Mouse (Mus musculus) embryo, embryonic 11 days (tissue): ENCODE measurements around the gene Exoc4.

Source experiments
- DNase-seq: peaks from one replicate; pipeline ENCODE4 v3.0.0-alpha.2; 2015

The Exoc4 gene

DNA sequence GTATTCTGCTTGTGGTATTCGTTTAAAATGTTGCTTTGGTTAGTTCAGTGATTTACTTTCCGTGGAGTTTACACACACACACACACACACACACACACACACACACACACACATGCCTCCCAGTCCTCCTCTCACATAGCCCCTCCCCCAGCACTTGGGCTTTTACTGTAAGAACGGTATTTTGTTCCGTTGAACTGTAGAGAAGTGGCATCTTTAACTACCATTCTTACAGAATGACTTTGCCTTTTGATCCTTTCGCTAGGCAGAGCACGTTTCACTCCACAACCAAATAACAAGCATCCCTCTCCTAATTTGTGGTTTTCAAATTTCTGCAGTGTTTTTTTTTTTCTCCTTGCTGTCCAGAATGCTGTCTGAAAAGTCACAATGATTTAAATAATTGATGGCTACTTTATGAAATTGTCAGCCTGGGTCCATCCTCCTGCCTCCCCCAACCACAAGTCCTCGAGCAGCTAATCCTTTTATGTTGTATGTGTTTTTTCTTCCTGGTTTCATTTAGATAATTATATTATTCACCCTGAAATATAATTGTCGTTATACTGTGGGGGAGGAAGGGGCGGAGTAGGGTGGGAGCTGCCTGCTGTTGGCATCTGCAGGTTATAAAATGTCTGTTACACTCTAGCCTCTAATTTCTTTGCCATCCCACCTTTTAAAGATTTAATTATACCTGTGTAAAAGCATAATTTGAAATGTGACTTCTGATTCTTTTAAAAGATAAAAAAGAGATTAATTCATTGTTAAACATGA, 523.8 kb downstream of the Exoc4 start:
- no peak for DNase-seq

DNA sequence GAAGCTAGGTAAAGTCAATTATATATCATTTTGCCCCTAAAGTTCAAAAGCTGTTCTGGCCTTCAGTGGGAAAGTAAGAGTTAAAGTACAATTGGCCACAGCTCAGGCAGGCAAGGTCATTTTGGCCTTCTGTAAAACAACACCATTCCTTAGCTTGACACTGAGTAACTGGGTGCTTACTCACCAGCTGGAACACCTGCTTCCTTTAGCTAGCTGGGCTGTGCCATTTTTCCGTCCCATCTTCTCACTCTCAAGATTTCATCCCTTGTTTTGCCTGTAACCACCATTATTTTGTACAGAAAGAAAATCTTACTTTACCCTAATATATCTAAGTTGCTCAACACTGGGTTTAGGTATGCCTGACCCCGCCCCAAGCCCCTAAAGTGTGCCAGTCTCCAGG, 543.7 kb downstream of the Exoc4 start:
- DNase-seq: no peak

DNA sequence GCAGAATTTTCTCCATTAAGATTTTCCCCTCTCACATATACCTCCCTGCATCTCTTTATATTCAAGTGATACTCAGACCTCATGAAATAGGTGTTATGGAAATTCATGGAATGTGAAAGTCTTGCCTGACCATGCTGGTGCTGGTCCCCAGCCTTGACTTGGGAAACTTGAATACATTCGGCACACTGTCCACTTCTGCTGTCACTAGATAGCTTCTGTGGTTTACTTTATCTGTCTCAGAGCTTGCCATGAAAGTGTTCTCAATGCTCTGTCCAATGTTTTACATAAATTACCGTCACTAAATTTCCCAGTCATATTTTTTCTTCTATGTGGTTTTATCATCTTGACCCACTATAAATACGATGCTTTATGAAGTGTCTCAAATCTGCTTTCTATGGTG, 552.4 kb downstream of the Exoc4 start:
- no peak for DNase-seq

DNA sequence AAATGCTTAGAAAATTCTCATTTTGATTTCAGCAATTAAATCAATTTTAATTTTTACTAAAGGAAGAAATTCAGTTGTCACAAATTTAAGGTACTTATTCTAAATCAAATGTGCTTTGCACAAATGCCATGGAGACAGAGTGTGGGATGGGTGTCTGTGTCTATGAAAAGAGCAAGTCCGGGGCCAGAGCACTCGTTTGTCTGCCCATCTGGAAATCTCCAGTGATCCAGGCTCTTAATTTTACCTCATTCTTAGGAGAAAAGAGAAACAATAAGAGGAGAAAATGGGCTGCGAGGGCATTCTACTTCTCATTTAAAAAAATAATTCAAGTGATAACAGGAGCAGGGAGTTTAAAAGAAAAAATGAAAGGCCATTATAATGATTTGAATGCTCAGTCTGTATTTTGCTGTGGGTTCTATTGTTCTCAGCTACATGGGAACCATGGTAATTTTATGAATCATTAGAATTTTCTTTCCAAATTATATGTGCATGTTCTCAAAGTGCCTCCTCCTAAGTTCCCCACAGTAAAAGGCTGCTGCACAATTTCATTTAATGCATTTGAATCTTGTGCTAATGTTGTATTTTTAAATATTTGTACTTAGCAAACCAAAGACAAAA, 554.7 kb downstream of the Exoc4 start:
- DNase-seq: peak; percentile 19

DNA sequence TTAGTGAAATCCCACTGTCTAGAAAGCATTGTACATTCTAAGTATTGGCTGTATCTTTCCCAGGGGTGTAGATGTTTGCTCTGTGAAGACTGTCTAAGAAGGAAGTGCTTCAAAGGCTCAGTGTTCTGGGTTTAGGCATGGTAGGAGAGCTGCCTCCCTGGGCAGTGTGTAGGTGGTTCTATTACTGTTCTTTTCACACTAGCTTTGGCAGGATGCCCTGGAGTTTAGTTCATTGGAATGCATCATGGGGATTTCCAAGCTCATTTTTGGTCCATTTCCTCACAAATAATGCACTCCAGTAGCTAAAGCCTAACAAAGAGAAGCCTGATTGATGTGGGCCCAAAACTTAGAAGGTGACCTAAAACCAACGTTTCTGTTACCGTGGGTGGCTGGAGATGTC, 555.9 kb downstream of the Exoc4 start:
- DNase-seq: no peak

DNA sequence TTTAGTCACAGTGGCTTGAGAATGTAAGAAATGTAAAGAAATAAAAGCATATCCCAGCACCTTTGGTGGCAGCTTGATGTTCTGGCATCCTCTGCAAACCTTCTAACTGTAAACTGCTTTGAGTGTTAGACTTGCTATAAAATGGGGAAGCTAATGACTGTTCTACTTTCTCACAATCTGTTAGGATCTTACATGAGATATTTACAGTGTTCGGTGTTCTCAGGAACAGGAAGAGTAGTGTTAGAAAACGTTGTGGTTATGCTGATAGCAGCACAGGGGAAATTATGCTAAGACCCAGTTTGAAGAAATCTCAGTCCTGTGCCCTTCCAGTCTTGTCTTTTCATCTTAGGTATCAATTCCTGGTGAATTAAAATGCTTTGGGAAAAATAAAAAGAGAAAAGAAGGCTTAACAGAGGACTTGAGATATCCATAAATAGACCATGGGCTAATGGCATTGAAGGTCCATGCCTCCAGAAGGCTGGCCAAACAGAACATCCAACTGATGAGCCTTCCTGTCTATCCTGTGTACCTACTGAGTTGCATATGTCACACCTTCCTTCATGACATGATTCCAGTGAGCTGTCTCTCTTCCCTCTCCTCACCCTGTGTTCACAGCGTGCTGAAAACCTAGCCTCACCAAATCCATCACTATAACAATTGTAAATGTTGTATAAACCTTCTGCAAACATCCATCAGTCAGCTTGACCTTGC, 557.3 kb downstream of the Exoc4 start:
- DNase-seq: no peak

DNA sequence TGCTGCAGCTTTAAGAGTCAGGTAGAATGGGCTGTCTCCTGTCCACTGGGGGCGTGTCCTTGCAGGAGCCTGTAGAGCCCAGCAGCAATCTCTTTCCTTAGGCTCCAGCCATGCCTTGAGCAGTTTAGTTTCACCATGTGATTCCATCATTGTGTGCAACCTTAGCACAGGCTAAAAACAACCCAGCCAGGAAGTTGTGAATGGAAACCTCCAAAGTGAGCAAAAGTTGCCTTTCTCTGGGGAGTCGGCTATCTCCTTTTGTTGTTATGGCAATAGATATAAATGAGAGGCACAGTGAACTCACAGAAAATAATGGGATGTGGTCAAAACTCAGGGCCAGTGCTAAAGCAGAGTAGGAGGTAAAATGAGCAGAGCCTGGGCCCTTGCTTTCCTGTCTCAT, 565.5 kb downstream of the Exoc4 start:
- no peak for DNase-seq

DNA sequence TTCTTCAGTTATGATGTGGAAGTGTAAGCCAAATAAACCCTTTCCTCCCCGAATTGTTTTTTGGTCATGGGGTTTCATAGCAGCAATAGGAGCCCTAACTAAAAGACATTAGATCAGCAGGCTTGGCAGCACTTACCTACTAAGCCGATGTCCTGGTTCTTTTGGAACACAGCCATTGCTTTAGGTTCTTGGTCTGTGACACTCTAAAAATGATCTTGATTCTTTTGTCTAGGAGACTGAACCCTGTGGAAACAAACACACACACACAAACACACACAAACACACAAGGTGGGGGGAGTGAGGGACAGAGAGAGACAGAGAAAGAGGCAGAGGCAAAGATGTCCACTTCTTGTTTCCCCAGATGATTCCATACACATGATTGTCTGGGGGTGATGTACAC, 574.3 kb downstream of the Exoc4 start:
- no peak for DNase-seq

DNA sequence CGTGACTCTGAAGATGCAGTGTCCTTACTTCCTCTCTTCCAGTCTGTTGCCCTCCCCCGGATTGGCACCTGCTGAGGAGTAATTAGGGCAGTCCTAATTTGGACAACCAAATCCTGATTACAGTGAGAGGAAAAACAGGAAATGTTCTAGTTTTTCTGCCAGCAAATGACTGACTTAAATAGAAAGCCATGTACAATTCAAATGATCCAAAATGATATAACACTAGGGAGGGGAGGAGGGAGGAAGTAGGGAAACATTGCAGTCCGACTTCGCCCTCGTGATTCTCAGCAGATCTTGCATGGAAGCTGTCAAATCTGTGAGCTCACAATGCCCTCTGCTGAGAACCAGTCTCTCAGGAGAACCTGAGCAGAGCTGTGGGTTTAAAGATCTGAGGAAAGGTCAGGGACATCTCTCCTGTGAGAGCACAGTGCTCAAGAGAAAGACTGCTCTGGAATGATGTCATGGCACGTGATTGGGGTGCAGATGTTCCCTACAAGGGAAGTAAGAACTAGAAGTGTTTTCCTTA, 575.0 kb downstream of the Exoc4 start:
- no peak for DNase-seq

DNA sequence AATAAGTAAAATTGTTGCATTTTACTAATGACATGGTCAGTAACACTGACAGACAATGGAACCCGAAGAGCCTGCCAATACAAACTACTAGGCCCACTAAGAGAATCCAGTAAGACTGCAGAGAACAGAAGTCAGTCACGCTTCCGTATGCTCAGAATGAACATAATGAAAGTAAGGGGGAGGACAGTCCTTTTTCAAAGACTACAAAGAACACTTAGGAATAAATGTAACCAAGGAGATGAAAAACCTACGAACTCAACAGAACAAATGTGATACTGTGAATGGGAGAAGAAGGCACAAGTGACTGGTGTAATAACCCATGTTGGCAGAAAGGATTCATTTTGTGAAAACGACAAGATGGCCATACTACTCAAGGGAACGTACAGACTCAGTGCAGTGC, 579.6 kb downstream of the Exoc4 start:
- no peak for DNase-seq

DNA sequence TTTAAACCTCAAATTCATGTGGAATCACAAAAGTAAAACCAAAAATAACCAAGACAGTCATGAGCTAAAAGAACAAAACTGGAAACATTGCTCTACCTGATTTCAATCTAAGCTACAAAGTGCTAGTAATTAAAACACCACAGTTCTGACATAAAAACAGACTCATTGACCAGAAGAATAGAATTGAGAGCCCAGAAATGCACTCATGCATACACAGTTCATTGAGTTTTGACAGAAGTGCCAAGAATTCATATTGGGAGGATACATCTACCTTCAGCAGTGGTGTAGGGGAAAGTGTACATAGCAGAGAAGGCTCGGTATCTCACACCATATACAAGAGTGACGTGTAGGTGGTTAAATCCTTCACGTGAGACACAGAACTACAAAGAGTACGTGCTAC, 580.4 kb downstream of the Exoc4 start:
- no peak for DNase-seq

DNA sequence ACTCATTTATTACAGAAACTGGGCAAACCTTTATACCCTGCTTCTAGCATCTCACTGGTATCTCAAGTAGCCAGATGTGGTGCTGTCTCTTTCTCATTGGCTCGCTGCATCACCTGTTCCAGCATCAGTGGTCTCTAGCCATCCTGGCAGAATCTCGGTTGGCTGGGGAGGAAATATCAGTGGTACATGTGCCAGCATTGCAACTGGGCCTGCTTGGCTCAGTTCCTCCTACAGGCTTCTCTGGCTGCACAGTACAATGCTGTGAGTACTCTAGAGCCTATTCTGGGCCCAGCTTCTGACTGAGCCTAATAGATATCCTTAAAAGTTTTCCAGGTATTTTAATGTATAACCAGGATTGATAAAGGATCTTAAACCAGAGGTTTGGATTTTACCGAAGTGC, 582.4 kb downstream of the Exoc4 start:
- no peak for DNase-seq

DNA sequence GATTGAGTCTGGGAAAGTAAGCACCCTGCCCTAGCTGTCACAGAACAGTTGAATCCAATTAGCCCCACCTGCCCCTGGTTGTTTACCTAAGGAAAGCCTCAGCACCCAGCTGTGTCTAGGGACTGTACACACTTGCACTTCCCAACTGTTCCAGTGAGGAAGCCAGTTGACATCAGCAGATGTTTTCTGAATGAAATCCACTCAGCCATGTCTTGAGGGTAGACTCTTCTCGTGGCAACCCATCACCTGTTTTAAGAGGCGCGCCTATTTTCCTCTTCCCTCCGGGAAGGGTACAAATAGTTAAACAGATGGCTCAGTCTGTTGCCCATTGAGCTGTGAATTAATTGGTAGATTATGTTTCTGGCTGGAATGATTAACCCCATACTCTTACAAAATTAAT, 584.1 kb downstream of the Exoc4 start:
- DNase-seq: peak; percentile 23

DNA sequence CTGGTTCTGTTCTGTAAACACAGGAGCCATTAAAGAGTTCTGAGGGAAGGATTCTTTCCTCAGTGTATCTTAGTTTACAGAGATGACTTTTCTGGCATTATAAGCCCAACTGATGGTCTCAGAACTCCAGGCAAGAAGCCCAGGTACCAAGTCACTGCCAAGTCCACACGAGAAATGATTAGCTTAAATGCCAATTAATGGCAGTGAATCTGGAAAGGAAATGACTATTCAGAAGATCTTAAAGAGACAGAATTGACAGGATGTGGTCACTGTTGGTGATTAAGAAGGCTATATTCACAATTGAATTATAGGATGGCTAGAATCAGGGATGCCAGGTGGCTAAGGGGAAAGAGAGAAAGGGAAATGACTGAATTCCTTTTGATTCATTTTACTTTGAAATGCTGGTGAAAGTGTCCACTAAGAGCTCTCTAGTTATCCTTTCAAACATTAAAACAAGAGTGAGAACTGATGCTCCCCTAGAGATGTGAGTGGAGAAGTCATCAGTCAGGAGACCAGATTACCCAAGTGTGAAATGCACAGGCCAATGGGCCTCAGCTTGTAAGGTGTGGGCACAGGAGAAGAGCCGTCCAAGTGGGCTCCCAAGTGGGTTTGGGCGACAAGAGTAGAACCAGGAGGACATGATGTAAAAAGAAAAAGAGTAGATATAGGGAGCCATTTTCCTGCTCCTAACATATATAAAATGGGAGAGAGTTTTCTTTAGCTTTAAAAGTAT, 587.3 kb downstream of the Exoc4 start:
- DNase-seq: no peak

DNA sequence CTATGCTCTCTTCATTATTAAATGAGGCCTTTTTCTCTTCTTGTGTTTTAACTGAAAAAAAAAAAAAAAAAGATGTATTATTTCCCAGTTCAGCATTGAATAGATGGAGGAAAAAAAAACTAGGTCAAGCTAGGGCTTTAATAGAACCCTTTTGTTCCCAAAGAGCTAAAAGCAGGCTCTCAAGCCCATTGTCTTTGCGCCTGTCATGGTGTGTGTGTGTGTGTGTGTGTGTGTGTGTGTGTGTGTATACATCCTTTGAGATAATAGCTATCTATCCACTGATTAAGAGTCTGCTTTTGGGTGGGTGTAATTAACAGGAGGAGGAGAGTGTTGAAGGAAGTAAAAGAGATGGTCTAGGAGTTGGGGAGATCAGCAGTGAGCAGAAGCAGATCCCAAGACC, 594.0 kb downstream of the Exoc4 start:
- no peak for DNase-seq

DNA sequence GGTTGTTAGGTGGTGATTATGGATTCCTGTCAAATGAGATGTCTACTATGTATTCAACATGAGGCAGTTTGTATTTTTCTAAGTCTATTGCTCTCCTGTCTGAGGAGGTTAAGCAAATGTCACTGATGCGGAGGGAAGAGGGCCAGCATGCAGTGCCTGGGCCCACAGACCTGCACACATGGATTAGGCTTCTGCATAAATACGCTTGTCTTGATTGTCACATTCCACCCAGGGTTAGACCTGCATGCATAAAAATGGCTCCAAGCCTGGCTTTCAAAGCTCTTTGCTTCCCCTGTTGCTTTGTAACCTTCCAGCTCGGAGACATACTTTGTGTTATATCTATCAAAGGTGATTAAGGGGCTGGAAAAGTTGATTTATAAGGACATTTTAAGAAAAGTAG, 610.2 kb downstream of the Exoc4 start:
- DNase-seq: no peak

DNA sequence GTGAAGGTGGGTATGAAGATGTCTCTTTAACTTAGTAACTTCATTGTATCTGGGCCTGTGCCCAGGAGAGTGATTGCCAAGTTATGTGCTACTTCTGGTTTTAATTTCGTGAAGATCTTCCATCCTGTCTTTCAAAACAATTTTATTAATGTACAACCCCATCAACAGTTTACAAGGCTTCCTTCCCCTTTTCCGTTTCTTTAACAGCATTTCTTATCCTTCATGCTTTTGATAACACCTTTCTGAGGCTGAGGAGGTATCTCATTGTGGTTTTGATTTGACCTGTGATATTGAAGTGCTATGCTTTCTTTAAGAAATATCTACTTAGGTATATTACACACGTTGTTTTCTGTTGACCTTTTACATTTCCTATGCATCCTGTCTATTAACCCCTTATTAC, 616.9 kb downstream of the Exoc4 start:
- no peak for DNase-seq

DNA sequence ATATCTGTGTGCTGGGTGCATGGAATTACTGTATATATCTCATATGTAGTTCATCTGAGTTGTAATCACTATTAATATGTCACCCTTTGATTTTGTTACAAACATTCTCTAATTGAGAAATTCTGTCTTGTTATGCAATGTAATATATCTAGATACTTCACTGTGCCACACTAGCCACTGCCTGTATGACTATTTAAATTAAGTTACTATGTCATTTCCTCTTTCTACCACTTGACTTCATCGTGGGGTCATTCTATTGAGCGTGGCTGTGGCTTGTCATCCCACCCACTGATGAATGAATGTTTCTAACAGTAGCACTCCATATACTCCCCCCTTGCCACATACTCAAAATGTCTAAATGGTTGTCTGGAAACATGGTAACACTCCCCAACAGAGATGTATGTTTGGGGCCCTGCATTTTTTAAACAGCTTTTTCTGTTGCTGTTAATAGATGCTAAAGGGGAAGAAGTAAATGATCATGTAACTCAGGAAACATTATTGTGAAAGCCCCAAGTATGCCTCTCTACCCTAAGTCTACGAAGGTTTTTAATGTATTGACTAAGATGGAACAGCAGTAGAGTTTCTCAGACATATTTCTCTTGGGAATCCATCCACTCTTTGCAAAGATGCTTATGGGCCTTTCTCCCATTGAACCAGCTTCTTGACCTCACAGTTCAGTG, 618.2 kb downstream of the Exoc4 start:
- no peak for DNase-seq

DNA sequence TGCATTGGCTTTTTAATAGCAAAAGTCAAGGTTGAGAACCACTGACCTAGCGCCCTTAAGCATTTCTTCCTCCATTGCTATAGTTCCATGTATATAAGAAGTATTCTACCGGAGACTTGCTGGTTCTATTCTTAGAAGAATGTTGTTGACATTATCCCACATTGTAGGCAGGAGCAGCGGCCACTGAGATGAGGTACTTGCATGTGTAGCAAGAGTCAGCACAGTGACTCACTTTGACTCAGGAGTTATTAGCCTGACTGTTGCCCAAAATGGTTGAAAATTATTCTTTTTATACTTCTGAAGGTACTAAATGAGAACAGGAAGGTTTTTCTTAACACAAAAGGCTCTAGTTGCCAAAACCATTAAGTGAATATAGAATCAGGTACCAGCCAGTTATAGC, 620.4 kb downstream of the Exoc4 start:
- no peak for DNase-seq

DNA sequence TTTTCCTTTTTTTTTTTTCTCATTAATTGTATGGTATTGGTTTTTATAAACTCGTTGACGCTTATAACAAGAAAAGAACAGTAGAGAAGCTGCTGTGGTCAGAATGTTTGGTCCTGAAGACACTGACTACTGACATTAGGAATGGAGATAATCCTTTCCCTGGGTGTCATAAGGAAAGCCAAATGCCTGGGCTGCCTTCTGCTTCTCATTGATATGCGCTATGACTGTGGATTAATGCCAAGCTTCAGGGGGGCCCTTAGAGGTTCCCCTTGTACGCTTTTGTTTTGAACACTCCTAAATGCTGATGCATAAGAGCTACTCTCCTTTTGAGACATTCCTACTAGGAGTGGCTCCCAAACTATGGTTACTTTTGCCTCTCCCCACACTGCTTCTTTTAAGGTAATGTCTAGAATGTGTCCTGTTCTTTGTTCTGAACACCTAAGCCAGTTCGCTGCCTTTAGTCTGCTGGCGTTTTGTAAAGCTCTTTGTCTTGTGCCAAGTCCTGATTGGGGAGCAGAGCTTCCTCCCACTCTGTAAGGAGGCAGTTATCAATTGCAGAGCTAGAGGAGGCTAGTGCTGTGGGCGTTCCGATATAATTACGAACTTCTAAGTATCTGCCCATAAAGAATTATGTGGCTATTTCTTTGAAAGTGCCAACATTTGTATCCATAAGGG, 621.7 kb downstream of the Exoc4 start:
- DNase-seq: no peak

DNA sequence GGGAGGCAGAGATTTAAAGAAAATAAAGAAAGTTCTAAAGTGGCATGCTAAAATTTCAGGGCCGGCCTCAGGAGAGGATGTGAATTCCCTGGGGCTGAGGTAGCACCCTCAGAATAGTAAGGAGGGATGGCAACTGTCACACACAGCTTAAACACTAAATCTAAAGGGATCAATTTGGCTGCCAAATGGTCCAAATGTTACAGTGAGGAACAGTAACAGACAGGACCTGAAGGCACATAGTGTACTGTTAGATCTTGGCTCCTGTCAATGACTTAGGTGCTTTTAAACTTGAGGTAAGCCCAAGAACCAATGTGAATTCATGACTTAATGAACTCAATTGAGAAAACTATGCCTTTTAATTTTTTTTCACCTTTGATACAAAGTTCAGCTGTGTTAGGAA, 622.4 kb downstream of the Exoc4 start:
- no peak for DNase-seq

DNA sequence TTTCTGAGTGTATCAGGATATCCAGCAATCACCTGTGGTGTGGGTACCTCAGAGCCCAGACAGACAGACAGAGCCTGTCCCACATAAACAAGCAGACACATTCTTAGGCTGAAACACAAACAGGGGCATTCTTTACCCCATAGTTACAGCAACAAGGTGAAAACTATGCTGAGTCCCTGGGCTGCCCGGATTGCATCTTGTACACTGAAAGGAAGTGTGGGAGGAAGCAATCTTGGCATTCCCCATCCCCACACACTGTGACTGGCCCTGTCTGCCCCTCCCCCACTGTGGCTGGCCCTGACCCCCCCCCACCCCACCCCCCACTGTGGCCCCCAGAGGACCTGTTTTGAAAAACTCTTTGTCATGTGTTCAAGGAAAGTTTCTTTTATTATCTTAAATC, 623.3 kb downstream of the Exoc4 start:
- peak; percentile 10 for DNase-seq
